ENCODE assay signal across 8 mouse cellular contexts in the genomic region with DNA sequence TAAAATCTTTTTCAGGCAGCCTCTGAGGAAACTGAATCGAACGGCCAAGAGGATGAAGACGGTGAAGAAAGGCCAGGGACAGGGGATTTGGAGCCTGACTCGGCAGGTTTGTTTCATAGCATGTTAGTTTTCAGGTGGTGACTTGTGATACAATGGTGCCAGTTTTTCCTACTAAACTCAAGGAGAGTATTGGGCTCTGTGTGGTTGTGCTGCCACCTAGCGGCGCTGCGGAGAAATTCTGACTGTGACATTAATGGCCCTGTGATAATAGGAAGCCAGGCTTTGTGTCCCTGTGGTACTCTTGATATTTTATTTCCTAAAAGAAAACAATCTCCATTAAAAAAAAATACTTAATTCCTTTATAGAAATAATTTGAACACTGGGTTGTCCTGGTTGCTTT.
DNase-seq lines count a peak whose midpoint lies in the region; ATAC-seq lines count a peak whose summit lies in the region.

No protein-coding gene starts in this region.

- WGBS in forebrain, embryonic 16.5 days, result 12% methylated on average over 7 of the region's 7 CpGs
- WGBS in hindbrain, embryonic 15.5 days, result 14% methylated on average over 7 of the region's 7 CpGs
- WGBS in midbrain, embryonic 14.5 days, result 12% methylated on average over 7 of the region's 7 CpGs

- no peaks in the 10 kb centered on the region for H3K27me3 ChIP-seq in forebrain, embryonic 16.5 days (replicated peaks; ENCODE audit: control insufficient read depth, insufficient read depth, low read length)
- H3K27me3 ChIP-seq in hindbrain, embryonic 15.5 days, result no peaks in the 10 kb centered on the region
- no peaks in the 10 kb centered on the region for H3K27me3 ChIP-seq in midbrain, embryonic 14.5 days (ENCODE audit: control insufficient read depth, insufficient read depth, low read length)

- H3K9ac ChIP-seq in forebrain, embryonic 16.5 days (replicated peaks; ENCODE audit: low read depth, low read length), result no peak overlapping the region
- no peak overlapping the region for H3K9ac ChIP-seq in hindbrain, embryonic 15.5 days
- H3K9ac ChIP-seq in midbrain, embryonic 14.5 days (replicated peaks; ENCODE audit: low read length), result no peak overlapping the region

- H3K4me3 ChIP-seq in forebrain, embryonic 16.5 days (replicated peaks; ENCODE audit: low read length), result no peak overlapping the region
- H3K4me3 ChIP-seq in hindbrain, embryonic 15.5 days, result no peak overlapping the region
- H3K4me3 ChIP-seq in midbrain, embryonic 14.5 days (replicated peaks; ENCODE audit: low read depth, low read length), result no peak overlapping the region

- peaks cover 9% of the 10 kb centered on the region for H3K4me1 ChIP-seq in forebrain, embryonic 16.5 days (replicated peaks; ENCODE audit: control insufficient read depth, insufficient read depth, low read length)
- H3K4me1 ChIP-seq in hindbrain, embryonic 15.5 days (replicated peaks), result no peaks in the 10 kb centered on the region
- H3K4me1 ChIP-seq in midbrain, embryonic 14.5 days (ENCODE audit: control insufficient read depth, insufficient read depth, low read length), result no peaks in the 10 kb centered on the region

- H3K9me3 ChIP-seq in forebrain, embryonic 16.5 days (ENCODE audit: control insufficient read depth, low read length), result no peaks in the 10 kb centered on the region
- no peaks in the 10 kb centered on the region for H3K9me3 ChIP-seq in hindbrain, embryonic 15.5 days
- H3K9me3 ChIP-seq in midbrain, embryonic 14.5 days (ENCODE audit: control insufficient read depth, low read length), result no peaks in the 10 kb centered on the region

- no peaks in the 10 kb centered on the region for H3K36me3 ChIP-seq in forebrain, embryonic 16.5 days (ENCODE audit: control insufficient read depth, insufficient read depth)
- 0 out of 2 replicates have a peak, but pooled peaks cover 4% of the 10 kb centered on the region for H3K36me3 ChIP-seq in hindbrain, embryonic 15.5 days
- peaks cover 17% of the 10 kb centered on the region; the same call in 1 of the 2 replicates for H3K36me3 ChIP-seq in midbrain, embryonic 14.5 days (ENCODE audit: control insufficient read depth, insufficient read depth, low read length)

- intact Hi-C loops in left cerebral cortex, postnatal 14 days (cut with DNase I), result loop anchor here (2.0 kb wide), 1 partner anchor 318 kb away; no protein-coding TSS in a partner anchor

- no peak overlapping the region for H3K4me2 ChIP-seq in forebrain, embryonic 16.5 days (ENCODE audit: low read length)
- H3K4me2 ChIP-seq in hindbrain, embryonic 15.5 days, result no peak overlapping the region
- H3K4me2 ChIP-seq in midbrain, embryonic 14.5 days (ENCODE audit: low read length), result no peak overlapping the region

- no peak overlapping the region for H3K27ac ChIP-seq in forebrain, embryonic 16.5 days (ENCODE audit: low read length)
- H3K27ac ChIP-seq in hindbrain, embryonic 15.5 days (replicated peaks), result no peak overlapping the region
- no peak overlapping the region for H3K27ac ChIP-seq in midbrain, embryonic 14.5 days (replicated peaks; ENCODE audit: low read depth, low read length)

- no peak for ATAC-seq in CD4-positive, CD25-positive, alpha-beta regulatory T cell, adult 4 months
- peak; percentile 76 for ATAC-seq in forebrain, embryonic 16.5 days
- ATAC-seq in hindbrain, embryonic 15.5 days (ENCODE audit: low FRiP score, low read depth), result peak; percentile 65; the same call in 1 of the 2 replicates
- ATAC-seq in midbrain, embryonic 14.5 days (ENCODE audit: low FRiP score, low TSS enrichment), result no peak; the same call in 1 of the 2 replicates

- peak; percentile 59 for DNase-seq in CD4-positive, CD25-positive, alpha-beta regulatory T cell, adult 2 months (ENCODE audit: low read depth, low spot score)
- peak; percentile 76 to 86 for DNase-seq in cerebellum, adult 18-20 months
- DNase-seq in left cerebral cortex, postnatal 14 days (ENCODE audit: low spot score in 2 of 2), result peak; percentile 55 to 84
- peak; percentile 90 for DNase-seq in midbrain, embryonic 14.5 days
- peak; percentile 33 to 68 for DNase-seq in spleen, postnatal 10 days (ENCODE audit: low spot score in 2 of 2)

Comparison
In these comparisons a context has a peak if more than half of its experiments do, and no peak if none do; other contexts are left out.
1. ATAC-seq: peak in forebrain, embryonic 16.5 days (single experiment) and hindbrain, embryonic 15.5 days (single experiment); none in CD4-positive, CD25-positive, alpha-beta regulatory T cell, adult 4 months (single experiment) and midbrain, embryonic 14.5 days (single experiment).
2. Peak in every context shown above with its lines, with median percentiles within 50 percentile points of each other: DNase-seq.